Mouse (Mus musculus): ENCODE results near the gene Zfp319. TPM values are rescaled to one million over a fixed set of nuclear protein-coding genes. Genes with fewer than 3 reads are reported as not detected.

Gene Zfp319
- polyA plus RNA-seq, 1 experiment from 2014 or later, result 6.6 TPM

- H3K36me3 ChIP-seq (ENCODE audit: insufficient read depth, low read length), result peaks cover 35% of the 10 kb centered on the region
Measured at GRCm38 (mm10) chr8:95330367-95330766, 1.4 kb downstream of the Zfp319 start.

DNA sequence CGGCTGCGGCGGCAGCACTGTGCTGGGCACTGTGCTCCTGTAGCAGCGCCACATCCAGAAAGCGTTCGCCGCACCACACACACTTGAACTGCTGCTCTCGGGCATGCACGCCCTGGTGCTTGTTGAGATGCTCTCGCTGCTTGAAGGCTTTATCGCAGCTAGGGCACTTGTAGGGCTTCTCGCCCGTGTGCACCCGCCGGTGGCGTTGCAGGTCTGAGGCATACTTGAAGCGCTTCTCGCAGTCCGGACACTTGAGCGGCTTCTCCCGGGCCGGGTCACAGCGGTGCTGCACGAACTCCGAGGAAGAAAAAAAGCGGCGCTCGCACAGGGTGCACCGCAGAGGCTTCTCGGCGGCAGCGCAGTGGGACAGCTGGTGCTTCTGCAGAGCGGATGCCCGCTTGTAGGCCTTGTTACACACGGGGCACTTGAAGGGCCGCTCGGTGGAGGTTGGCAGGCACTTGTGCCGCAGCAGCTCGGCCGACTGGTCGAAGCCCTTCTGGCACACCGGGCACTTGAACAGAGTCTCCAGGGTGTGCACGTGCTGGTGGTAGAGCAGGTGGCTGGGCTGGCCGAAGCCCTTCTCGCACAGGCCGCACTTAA is 3.8 kb downstream of the Zfp319 start:
- no peak overlapping the region for H3K4me3 ChIP-seq (replicated peaks; ENCODE audit: low read depth, low read length)
- peaks cover 39% of the 10 kb centered on the region for H3K36me3 ChIP-seq (ENCODE audit: insufficient read depth, low read length)
- no peaks in the 10 kb centered on the region for H3K9me3 ChIP-seq (replicated peaks; ENCODE audit: low read length)
- no peak overlapping the region for H3K4me2 ChIP-seq (ENCODE audit: low read length)
- peaks cover 5% of the 10 kb centered on the region; the same call in 1 of the 2 replicates for H3K4me1 ChIP-seq (replicated peaks; ENCODE audit: insufficient read depth, low read length)
- no peak for TF ChIP-seq CTCF (IDR thresholded peaks at IDR 0.05; ENCODE audit: low read depth)
- H3K9ac ChIP-seq (ENCODE audit: low read depth, low read length), result no peak overlapping the region
- H3K27me3 ChIP-seq (ENCODE audit: insufficient read depth, low read length), result no peaks in the 10 kb centered on the region
- no peak overlapping the region for H3K27ac ChIP-seq
- WGBS, result 89% methylated on average over 43 of the region's 46 CpGs
- DNase-seq (ENCODE audit: low spot score), result no peak
- no peak for ATAC-seq (replicated peaks; ENCODE audit: low FRiP score, low read depth)

More at GRCm38 (mm10) chr8:95330367-95330766, 1.4 kb downstream of the Zfp319 start:
- Histone ChIP-seq H3K27me3 (ENCODE audit: insufficient read depth, low read length) (no peaks in the 10 kb centered on the region), H3K9ac (ENCODE audit: low read depth, low read length) (peak overlapping the region; percentile 84), H3K4me1 (replicated peaks; ENCODE audit: insufficient read depth, low read length) (peaks cover 5% of the 10 kb centered on the region; the same call in 1 of the 2 replicates), H3K4me2 (ENCODE audit: low read length) (peak overlapping the region; percentile 86), H3K4me3 (replicated peaks; ENCODE audit: low read depth, low read length) (peak overlapping the region; percentile 81), H3K9me3 (replicated peaks; ENCODE audit: low read length) (no peaks in the 10 kb centered on the region), H3K27ac (no peak overlapping the region)
- TF ChIP-seq CTCF (IDR thresholded peaks at IDR 0.05; ENCODE audit: low read depth), result no peak
- DNase-seq (ENCODE audit: low spot score) (no peak), ATAC-seq (replicated peaks; ENCODE audit: low FRiP score, low read depth) (no peak)
- 90% methylated on average over 1 of the region's 1 CpGs for WGBS

- Histone ChIP-seq H3K27ac (no peak overlapping the region), H3K4me1 (replicated peaks; ENCODE audit: insufficient read depth, low read length) (peaks cover 5% of the 10 kb centered on the region; the same call in 1 of the 2 replicates), H3K36me3 (ENCODE audit: insufficient read depth, low read length) (peaks cover 39% of the 10 kb centered on the region), H3K9me3 (replicated peaks; ENCODE audit: low read length) (no peaks in the 10 kb centered on the region), H3K4me2 (ENCODE audit: low read length) (no peak overlapping the region), H3K4me3 (replicated peaks; ENCODE audit: low read depth, low read length) (no peak overlapping the region), H3K27me3 (ENCODE audit: insufficient read depth, low read length) (no peaks in the 10 kb centered on the region), H3K9ac (ENCODE audit: low read depth, low read length) (no peak overlapping the region)
- ATAC-seq (replicated peaks; ENCODE audit: low FRiP score, low read depth) (no peak), DNase-seq (ENCODE audit: low spot score) (no peak)
- no peak for TF ChIP-seq CTCF (IDR thresholded peaks at IDR 0.05; ENCODE audit: low read depth)
- 75% methylated on average over 5 of the region's 5 CpGs for WGBS
Measured at GRCm38 (mm10) chr8:95326822-95327221, 4.9 kb downstream of the Zfp319 start.

GRCm38 (mm10) chr8:95324646-95325045 is 7.1 kb downstream of the Zfp319 start:
- Histone ChIP-seq H3K4me3 (replicated peaks; ENCODE audit: low read depth, low read length) (no peak overlapping the region), H3K27me3 (ENCODE audit: insufficient read depth, low read length) (no peaks in the 10 kb centered on the region), H3K9me3 (replicated peaks; ENCODE audit: low read length) (no peaks in the 10 kb centered on the region), H3K9ac (ENCODE audit: low read depth, low read length) (no peak overlapping the region), H3K4me2 (ENCODE audit: low read length) (no peak overlapping the region), H3K27ac (no peak overlapping the region), H3K36me3 (ENCODE audit: insufficient read depth, low read length) (peaks cover 39% of the 10 kb centered on the region), H3K4me1 (replicated peaks; ENCODE audit: insufficient read depth, low read length) (peaks cover 9% of the 10 kb centered on the region; the same call in 1 of the 2 replicates)
- ATAC-seq (replicated peaks; ENCODE audit: low FRiP score, low read depth) (no peak), DNase-seq (ENCODE audit: low spot score) (no peak)
- WGBS, result 64% methylated on average over 5 of the region's 5 CpGs
- TF ChIP-seq CTCF (IDR thresholded peaks at IDR 0.05; ENCODE audit: low read depth), result no peak

DNA sequence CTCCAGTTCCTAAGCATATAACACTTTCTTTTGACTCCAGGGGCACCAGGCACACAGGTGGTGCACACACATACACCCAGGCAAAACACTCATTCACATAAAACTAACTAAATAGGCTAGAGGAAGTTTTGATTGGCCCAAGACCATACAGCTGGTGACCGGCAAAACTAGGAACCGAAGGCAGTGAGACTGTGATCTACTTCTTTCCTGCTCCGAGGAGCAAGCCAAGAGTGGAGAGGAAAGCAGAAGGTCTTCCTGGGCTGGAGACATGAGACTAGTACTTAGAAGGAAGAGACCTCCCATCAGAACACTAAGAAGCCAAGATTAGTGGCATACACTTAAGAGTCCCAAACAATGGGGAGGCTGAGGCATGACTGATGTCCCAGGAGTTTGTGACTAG is 8.5 kb downstream of the Zfp319 start:
- 46% methylated on average over 3 of the region's 3 CpGs for WGBS
- DNase-seq (ENCODE audit: low spot score), result no peak
- Histone ChIP-seq H3K27ac (no peak overlapping the region), H3K9me3 (replicated peaks; ENCODE audit: low read length) (no peaks in the 10 kb centered on the region), H3K9ac (ENCODE audit: low read depth, low read length) (no peak overlapping the region), H3K4me3 (replicated peaks; ENCODE audit: low read depth, low read length) (no peak overlapping the region), H3K4me1 (replicated peaks; ENCODE audit: insufficient read depth, low read length) (peaks cover 9% of the 10 kb centered on the region; the same call in 1 of the 2 replicates), H3K4me2 (ENCODE audit: low read length) (no peak overlapping the region), H3K27me3 (ENCODE audit: insufficient read depth, low read length) (no peaks in the 10 kb centered on the region), H3K36me3 (ENCODE audit: insufficient read depth, low read length) (peaks cover 25% of the 10 kb centered on the region)
- ATAC-seq (replicated peaks; ENCODE audit: low FRiP score, low read depth), result no peak
- TF ChIP-seq CTCF (IDR thresholded peaks at IDR 0.05; ENCODE audit: low read depth), result no peak

DNA sequence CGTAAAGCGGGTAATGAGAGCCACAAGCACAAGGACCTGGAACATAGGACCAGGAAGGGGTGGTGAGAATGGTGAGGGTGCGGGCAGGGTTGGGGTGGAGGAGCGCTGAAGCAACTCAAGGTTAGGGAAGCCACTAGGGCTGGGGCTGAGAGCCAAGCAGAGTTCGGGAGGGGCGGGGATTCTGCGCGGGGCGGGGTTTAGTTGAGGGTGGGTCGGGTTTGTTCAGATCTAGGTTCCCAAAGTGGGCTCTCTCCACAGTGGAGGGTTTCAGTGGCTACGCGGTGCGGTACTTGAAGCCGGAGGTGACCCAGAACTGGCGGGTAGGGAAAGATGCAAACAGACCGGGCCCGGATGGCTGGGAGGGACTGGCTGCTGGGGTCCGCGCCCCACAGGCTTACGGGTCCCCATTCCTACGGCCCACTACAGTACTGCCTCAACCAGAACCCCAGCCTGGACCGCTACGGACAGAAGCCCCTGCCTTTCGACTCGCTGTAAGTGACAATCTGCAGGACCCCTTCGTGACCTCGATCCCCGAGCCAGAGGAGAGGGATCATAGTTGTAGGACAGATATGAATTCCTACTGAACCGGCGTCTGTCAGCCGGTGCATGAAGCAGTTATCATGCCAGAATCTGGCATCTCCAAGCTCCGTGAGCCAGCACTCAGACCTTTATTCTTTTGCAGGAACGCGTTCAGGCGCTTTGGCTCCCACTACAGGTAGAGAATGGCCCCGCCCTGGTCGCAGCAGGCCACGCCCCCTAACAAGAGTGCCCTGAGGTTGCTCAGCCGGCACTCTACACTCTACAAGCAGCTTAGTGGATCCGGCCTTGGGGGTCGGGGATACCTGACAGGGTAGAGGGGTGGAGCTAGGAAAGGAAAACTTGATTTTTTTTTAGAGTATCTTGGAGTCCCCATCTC is 11.3 kb downstream of the Zfp319 start:
- peak overlapping the region; percentile 37 for H3K4me3 ChIP-seq (replicated peaks; ENCODE audit: low read depth, low read length)
- no peak overlapping the region for H3K27ac ChIP-seq
- WGBS, result 2% methylated on average over 41 of the region's 41 CpGs
- H3K9ac ChIP-seq (ENCODE audit: low read depth, low read length), result peak overlapping the region; percentile 23; the same call in 1 of the 2 replicates
- H3K9me3 ChIP-seq (replicated peaks; ENCODE audit: low read length), result no peaks in the 10 kb centered on the region
- H3K4me2 ChIP-seq (ENCODE audit: low read length), result peak overlapping the region; percentile 85
- H3K4me1 ChIP-seq (replicated peaks; ENCODE audit: insufficient read depth, low read length), result peaks cover 9% of the 10 kb centered on the region; the same call in 1 of the 2 replicates
- TF ChIP-seq CTCF (IDR thresholded peaks at IDR 0.05; ENCODE audit: low read depth), result peak; percentile 60
- 0 out of 2 replicates have a peak, but pooled peaks cover 4% of the 10 kb centered on the region for H3K36me3 ChIP-seq (ENCODE audit: insufficient read depth, low read length)
- ATAC-seq (replicated peaks; ENCODE audit: low FRiP score, low read depth) (peak; percentile 87), DNase-seq (ENCODE audit: low spot score) (peak; percentile 68)
- no peaks in the 10 kb centered on the region for H3K27me3 ChIP-seq (ENCODE audit: insufficient read depth, low read length)

All from kidney, postnatal 0 days (tissue).